Mouse (Mus musculus) CH12F3 (cell line): Measurements from ENCODE around the gene Etfb.

Experiments used
- in situ Hi-C: fragments of 300-500 bp; cut with MboI; formaldehyde crosslinking; loops from 2 replicates; pipeline ENCODE4 v1.14.3; 2020; ENCODE audit warnings: low sequenced_read_pairs

Gene Etfb

DNA sequence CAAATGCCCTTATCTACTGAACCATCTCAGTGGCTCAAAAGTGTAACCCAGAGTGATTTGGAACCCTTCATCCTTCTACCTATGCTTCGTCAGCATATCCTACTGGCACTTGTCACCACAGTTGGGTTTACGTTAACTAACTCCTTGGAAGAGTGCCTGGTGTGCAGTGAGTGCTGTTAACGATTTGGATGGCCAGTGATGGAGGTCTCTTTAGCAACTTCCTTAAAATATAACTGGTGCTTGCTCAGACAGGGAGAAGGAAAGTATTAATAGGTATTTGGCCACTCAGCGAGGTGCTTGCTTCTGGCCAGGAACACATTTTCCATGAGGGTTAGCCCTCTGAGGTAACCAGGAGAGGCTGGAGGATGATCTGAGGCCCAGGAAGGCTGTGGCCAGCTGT lies 3.9 kb downstream of the Etfb start:
- in situ Hi-C loops, result no loop called here

DNA sequence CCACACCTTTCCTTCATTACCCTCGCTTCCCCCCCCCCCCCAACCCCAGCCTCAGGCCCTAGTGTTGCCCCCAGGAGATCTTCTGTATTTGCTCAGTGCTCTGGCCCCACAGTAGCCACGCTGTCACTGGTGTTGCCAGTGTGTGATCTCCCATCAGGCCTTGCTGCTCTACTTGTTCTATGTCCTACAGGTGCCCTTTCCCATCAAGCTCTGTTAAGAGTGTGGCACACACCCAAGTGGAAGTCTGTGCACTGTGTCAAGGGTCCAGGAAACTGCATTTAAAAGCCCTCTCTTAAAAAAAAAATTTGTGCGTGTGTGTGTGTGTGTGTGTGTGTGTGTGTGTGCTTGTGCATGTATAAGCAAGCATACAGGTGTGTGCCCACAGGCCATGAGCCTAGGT lies 4.4 kb downstream of the Etfb start:
- in situ Hi-C loops, result no loop called here

DNA sequence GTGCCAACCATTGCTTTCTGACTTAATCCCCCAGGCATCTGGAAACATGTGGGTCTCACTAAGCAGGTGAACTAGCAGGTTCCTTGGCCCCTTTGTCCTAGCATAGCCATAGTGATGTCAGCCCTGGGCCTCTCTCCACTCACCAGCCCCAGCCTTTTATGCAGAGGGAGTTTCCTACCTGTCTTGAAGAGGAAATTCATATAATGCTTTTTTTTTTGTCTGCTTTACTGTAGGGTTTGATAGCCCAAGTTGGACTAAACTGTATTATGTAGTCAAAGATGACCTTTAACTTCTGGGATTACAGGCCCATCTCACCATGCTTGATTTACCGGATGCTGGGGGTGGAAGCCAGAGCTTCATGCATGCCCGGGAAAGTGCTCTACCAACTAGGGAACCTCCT lies 5.9 kb downstream of the Etfb start:
- in situ Hi-C loops, result no loop called here

DNA sequence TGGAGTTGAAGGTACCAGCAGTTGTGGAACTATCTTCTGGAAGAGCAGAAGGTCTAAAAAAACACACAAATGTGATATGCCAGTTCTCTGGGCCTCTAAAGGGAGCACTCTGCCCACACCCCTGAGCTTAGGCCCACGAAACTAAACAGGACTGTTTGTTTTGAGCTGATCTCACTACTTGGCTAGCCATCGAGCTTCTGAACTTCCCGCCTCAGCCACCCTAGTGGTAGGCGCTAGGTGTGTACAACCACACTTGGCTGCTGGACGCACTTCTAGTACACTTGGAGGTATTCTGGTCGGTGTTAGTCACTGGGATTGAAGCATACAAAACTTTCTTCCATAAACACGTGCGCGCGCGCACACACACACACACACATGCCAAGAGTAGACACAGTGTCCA lies 7.8 kb downstream of the Etfb start:
- in situ Hi-C loops, result no loop called here

DNA sequence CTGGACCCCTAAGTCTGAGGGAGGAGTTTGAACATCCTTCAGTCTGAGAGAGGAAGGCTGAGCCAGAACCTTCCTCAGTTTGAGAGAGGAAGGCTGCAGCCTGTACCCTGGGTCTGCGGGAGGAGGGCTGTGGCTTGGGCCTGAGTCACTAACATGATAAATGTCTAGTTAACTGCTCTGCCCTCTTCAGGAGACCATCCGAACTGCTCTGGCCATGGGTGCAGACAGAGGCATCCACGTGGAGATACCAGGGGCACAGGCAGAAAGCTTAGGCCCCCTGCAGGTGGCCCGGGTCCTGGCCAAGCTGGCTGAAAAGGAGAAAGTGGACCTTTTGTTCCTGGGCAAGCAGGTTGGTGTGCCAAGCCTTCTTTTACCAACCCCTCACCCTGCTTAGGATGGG lies 8.7 kb downstream of the Etfb start:
- in situ Hi-C loops, result no loop called here

DNA sequence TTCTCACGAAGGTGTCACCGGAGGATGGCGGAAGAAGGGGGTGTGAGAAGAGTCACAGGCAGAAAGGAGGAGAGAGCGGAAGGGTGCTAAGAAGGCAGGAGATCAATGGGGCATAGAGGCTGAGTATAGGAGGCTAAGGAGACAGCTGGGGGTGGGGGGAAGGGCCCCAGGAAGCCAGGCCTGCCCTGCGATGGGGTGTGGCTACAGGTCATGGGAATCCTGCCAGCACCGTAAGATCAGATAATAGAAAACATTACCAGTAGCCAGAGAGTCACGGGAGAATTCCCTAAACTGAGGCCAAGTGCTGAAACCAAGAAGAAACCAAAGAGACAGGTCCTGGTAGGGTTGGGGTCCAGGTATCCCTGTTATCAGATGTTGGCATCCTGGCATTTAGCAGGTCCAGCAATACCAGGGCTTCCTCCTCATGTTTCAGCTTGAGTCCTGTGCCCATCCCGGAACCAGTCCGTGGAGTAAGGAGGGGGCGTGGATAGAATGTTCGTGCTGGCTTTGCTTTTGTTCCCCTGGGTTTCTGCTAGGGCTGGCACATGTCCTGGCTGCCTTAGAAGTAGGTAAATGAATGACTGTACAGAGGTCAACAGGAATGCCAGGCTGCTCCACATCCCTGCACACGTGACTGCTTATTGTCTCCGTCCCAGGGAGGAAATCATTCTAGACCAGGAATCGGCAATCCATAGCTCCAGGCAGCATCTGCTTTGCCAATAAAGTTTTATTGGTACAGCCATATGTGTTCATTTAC lies 9.9 kb downstream of the Etfb start:
- in situ Hi-C loops, result no loop called here

DNA sequence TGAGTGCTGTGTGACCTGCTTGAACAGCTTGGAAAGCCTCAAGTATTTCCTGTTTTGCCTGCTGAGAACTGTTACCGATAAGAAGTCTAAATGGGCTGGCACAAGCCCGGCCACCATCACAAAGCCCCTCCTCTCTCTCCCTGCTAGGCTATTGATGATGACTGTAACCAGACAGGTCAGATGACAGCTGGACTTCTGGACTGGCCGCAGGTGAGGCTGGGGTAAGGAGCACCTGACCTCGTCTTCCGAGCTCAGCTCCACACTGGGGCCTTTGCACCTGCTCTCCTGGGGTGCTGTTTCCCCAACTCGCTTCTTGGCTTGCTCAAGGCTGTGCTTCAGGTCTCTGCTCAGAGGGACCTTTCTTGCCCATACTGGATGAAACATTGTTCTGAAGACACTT lies 10.5 kb downstream of the Etfb start:
- in situ Hi-C loops, result no loop called here

DNA sequence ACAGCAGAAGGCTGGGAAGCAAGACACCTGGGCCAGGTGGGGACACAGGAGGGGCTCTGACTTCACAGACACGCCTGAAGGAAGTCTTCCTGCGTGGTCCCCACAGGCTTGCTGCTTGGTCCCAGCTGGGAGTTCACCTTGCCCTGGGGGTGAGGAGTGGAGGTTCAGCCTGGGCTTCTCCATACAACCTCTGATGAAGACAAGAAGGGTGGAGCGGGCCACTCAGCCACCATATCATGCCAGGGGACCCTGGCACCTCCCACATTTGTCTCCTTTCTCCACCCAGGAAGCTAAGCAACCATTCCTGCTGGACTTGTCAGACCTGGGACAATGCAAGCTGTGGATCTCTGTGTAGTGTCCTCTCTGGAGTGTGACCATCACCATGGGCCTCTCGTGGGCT lies 19.0 kb downstream of the Etfb start, which contains the start of gene Vsig10l:
Gene Vsig10l (plus strand): TSS at position 301 of the 400 bp plus-strand sequence.
- in situ Hi-C loops, result no loop called here

DNA sequence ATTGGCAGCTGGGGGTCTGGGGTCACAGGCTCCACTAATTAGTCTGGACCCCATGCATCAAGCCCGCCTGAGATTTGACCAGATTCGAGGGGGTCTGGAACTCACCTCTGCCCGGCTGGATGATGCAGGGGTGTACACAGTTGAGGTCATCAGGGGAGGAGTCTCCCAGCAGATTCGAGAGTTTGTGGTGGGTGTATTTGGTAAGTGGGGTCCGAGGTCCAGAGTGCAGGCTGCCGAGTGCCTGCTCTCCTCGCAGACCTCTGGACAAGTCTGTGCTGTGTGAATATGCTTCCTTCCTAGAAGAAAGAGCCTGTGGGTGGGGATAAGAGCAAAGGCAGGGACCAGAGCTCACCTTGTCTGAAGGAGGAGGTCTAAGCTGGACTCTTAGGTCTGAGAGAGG lies 20.1 kb downstream of the Etfb start:
- in situ Hi-C loops, result no loop called here

DNA sequence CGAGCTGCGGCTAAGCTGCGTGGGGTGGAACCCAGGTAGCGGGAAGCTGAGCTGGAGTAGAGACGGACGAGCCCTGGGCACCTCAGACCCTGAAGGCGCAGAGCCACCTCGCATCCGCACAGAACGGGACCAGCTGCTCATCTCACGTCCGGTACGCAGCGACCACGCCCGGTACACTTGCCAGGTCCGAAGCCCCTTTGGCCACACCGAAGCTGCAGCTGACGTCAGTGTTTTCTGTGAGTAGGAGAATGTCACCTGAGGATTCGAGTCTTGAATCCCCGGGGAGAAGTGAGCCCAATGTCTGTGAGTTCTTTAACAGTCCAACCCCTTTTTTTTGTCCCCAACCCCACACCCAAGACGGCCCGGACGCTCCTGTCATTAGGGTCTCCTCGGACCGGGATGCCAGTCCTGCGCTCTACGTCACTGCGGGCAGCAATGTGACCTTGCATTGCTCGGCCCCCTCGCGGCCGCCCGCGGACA lies 21.0 kb downstream of the Etfb start:
- in situ Hi-C loops, result no loop called here

DNA sequence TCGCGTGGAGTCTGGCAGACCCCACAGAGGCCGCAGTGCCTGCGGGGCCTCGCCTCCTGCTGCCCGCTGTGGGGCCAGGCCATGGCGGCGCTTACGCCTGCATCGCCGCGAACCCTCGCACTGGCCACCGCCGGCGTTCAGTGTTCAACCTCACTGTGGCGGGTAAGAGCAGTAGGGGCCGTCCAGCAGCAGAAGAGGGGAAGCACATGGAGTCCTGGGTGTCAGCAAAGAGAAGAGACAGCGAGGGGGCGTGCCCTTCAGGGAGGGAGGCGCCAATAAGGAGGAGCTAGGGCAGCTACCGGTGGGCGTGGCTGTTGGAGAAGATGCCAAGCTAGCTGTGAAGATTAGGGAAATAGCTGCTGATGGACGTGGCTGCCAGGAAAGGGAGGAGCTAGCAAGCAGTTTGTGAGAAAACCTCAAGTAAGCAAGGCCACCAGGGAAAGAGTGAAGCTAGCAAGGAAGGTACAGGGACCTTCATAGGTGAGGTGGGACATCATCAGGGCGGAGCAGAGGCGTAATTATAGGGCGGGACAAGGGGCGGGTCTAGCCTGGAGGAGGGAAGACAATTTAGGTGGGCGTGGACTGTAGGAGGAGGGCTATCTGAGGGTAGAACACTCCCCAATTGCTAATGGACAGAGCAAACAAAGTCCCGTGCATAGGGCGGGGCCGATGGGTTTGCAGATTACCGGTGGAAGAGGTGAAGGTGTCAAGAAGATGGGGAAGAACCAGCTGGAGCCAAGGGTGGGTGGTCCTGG lies 21.6 kb downstream of the Etfb start:
- in situ Hi-C loops, result no loop called here

DNA sequence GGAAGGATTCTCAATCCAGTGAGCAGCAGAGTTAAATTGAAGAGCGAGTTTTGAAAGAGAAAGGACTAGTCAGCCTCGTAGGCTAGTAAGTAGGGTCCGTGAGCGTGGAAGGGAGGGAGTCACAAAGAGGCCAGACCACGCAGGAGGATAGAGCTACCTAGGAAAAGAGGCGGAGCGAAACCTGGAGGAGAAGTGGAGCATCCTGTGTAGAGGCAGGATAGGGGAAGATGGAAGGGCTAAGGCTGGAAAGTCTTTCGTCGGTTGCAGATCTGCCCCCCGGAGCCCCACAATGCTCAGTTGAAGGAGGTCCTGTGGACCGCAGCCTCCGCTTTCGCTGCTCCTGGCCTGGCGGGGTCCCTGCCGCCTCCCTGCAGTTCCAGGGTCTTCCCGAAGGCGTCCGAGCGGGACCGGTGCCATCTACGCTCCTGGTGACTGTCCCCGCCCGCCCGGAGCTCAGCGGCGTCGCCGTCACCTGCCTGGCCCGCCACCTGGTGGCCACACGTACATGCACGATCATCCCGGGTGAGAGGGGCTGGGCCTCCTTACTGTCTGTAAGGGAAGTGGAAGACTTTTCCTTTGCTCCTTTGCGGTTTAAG lies 22.3 kb downstream of the Etfb start:
- in situ Hi-C loops, result no loop called here

DNA sequence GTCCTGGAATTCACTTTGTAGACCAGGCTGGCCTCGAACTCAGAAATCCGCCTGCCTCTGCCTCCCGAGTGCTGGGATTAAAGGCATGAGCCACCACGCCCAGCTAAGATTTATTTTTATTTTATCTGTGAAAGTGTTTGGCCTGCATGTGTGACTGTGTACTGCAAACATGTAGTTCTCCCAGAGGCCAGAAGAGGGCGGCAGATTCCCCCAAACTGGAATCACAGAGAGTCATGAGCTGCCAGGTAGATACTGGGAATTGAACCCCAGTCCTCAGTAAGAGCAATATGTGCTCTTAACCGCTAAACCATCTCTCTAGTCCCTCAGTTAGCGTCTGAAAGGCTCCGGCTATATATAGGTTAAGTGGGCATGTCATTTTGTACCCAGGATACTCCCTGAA lies 26.5 kb downstream of the Etfb start:
- in situ Hi-C loops, result no loop called here

DNA sequence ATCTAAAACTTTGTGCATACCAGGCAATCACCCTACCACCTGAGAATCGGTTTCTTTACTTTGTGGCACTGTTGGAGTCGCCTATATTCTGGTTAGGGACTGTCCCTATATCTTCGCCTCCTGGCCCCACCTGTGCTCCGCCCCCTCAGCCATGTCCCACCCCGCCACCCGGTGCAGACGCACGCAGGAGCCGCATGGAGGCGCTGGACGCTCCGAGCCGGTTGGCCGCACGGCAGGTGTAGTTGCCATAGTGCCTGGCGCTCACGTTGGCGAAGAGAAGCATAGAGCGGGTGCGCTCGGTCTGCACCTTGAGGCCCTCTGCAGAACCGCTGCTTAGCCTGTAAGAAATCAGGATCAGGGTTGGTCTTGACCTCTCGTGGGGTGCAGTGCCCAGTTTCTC lies 31.8 kb downstream of the Etfb start:
- in situ Hi-C loops, result no loop called here

DNA sequence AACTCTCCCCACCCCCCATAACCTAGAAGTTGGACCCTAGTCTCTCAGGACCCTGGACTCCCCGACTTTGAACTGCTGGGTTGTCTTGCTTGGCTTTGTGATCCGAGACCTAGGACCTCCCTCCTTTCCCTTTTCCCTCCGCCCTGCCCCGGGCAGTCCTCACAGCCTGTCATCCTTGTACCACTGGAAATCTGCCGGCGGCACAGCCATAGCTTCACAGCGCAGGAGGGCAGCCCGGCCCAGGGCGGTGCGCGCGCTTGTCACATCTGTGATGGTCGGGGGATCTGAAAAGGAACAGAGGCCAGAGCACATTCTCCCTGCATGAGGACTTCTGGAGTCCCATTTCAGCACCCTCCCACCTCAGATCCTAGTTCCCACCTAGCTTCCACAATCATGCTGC lies 32.5 kb downstream of the Etfb start:
- in situ Hi-C loops, result no loop called here

DNA sequence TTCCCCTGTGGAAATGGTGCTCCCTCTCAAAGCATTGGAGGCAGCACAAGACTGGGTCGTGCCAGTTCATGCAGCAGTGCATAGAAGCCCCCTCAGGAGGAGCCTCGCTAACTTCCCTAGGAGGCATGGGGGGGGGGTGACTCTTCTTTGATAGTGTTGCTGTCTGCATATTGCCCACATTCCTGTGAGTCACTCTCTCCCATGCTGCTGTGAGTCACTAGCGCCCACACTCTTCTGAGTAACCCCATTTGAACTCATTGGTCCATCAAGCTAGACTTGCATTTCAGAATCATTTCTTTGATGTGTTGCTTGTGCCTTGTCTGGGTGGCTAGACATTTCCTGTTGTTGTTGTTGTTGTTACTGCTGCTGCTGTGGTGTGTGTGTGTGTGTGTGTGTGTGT lies 37.3 kb downstream of the Etfb start:
- in situ Hi-C loops, result no loop called here

DNA sequence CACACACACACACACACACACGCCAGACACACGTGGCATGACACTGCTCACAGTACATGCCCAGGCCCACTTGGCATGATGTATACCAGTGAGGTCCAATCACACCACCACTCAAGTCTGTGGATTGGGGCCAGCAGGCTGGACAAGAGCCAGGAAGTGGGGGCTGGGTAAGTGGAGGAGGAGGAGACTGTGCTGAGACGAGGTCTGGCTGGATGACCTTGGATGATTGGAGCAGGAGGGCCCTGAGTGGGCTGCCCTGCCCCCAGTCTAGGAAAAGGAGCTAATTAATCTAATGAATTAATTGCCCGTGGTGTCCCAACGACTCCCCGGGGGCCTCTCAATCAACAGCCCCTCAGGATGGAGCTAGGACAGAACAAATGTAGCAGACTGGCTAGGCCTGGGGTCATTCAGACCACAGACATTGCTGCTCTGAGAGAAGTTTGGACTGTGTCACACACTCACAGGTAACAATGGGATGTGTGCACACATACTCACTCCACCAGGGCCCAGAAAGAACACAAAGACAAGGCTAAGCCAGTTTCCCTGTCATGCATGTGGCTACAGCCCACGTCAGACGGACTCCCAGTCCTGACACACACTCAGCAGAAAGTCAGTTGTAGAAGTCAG lies 38.3 kb downstream of the Etfb start:
- in situ Hi-C loops, result no loop called here

DNA sequence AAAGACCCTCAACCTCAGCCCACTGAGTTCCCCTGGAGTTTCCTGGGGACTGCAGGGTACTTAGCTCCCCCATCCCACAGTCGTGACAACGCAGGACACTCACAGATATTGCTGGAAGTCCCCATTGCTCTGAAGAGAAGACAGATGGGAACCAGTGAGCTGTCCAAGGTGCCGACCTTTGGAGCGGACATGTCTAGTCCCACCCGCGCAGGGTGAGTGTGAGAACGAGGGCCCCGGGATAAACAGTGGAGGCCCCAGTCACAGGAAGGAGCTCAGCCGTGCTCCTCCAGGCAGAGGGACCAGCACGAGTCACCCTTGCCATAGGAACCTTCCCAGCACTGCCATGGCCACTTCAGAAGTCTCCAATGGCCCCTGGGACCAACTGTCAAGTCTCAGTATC lies 39.4 kb downstream of the Etfb start:
- in situ Hi-C loops, result no loop called here

DNA sequence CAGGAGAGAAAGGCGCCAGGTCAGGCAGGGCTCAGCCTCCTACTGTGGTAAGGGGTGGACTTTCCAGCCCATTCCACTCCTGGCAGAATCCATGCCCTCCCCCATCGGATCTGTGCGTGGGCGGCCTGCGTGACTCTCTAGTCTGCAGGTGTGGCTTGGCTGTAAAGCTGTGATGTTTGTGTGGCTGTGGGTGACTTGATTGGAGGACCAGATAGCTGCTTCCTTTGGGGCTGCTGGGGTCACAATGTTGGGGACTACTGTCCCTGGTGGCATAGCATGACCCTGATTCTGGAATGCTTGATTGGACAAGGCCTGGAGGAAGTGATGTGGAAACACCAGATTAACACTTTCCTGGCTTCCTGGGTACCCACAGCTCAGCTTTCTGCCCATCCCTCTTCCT lies 44.8 kb downstream of the Etfb start:
- in situ Hi-C loops, result no loop called here

DNA sequence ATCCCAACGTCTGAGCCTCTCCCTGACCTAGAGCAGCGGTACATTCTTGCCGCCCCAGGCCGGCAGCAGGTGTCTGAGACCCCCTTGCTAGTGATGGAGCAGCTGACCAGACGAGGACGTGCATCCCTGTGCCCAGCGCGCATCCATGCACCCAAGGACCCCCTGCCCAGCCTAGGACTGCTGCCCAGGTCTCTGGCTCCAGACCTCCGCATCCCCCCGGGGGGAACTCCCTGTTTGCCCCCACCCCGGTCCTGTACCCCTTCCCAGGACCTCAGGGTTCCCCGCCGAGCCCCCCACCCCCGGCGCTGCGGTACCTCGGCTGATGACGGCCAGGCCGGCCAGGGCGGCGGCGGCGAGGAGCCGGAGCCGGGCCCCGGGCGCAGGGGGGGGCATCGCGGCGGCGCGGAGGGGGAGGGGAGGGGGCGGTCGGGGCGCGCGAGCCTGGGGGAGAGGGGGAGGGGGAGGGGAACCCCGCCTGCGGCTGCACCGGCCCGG lies 45.8 kb downstream of the Etfb start, which contains the start of gene Iglon5:
Gene Iglon5 (minus strand): TSS at position 445 of the 495 bp plus-strand sequence.
- in situ Hi-C loops, result no loop called here

DNA sequence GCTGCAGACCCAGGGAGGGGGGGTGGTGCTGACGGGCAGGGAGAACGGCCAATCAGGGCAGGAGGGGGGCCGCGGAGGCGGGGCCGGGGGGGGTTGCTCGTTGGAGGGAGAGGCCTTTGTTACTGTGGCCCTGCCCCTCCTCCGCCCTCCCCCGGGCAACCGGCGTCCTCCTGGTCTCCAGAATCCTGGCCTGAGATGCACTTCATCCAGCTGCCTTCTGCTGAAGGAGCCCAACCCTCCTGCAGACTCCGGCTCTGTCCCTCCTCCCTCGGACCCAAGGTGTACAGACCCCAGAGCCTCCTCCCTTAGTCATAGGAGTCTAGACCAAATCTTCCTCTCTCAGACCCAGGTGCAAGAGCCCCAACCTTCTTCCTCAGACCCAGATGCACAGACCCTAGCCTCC lies 46.3 kb downstream of the Etfb start:
- in situ Hi-C loops, result no loop called here
